Mouse (Mus musculus): ENCODE measurements around the gene Gm5741.

- 0 out of 2 replicates have a peak, but pooled peaks have one; percentile 19 for TF ChIP-seq CTCF (IDR thresholded peaks at IDR 0.05; ENCODE audit: insufficient read depth, low read depth, low read length)
- peak; percentile 56 for TF ChIP-seq POLR2A (IDR thresholded peaks at IDR 0.05; ENCODE audit: insufficient read depth, low read depth, low read length)
These were observed 3.9 kb upstream of the Gm5741 start, which contains the start of gene Dhps for GRCm38 (mm10) chr8:85071514-85072281.

All from olfactory bulb, adult 2 months (tissue).